Mouse (Mus musculus) heart, postnatal 0 days (tissue): ENCODE measurements around the gene Smyd3. TPM values are rescaled to one million over a fixed set of nuclear protein-coding genes. Genes with fewer than 3 reads are reported as not detected.
A peak's percentile ranks its signal among the peaks of the same experiment; 100 is the strongest.

Experiments used
- ATAC-seq: fragments of 200-750 bp; cut with Nextera tagmentation; 2 replicates; pipeline ENCODE4 v1.8.0; 2017; ENCODE audit warnings: low read depth, moderate number of reproducible peaks, moderate library complexity; ENCODE audit not compliant: insufficient read depth
- DNase-seq: peaks from one replicate; pipeline ENCODE4 v3.0.0-alpha.2; 2016; ENCODE audit warnings: low spot score
- H3K27ac ChIP-seq: fragments of 300-500 bp; sonication (generic); 2 replicates; pipeline ENCODE4 v1.5.1; 2014; ENCODE audit warnings: low read depth, mild to moderate bottlenecking
- H3K27me3 ChIP-seq: fragments of 300-500 bp; sonication (generic); 2 replicates; pipeline ENCODE4 v1.6.1; 2014; ENCODE audit warnings: low read length, mixed read lengths; ENCODE audit not compliant: control insufficient read depth, insufficient read depth
- H3K36me3 ChIP-seq: fragments of 300-500 bp; sonication (generic); replicated peaks from 2 replicates; pipeline ENCODE4 v1.6.1; 2014; ENCODE audit warnings: low read length, mixed read lengths; ENCODE audit not compliant: control insufficient read depth, insufficient read depth
- H3K4me1 ChIP-seq: fragments of 300-500 bp; sonication (generic); 2 replicates; pipeline ENCODE4 v1.6.1; 2014; ENCODE audit warnings: antibody characterized with exemption; ENCODE audit not compliant: control insufficient read depth, insufficient read depth
- H3K4me2 ChIP-seq: fragments of 300-500 bp; sonication (generic); 2 replicates; pipeline ENCODE4 v1.6.1; 2014; ENCODE audit warnings: low read depth, mild to moderate bottlenecking, low read length, moderate library complexity
- H3K4me3 ChIP-seq: fragments of 300-500 bp; sonication (generic); 2 replicates; pipeline ENCODE4 v1.5.1; 2014; ENCODE audit warnings: low read depth, low read length
- H3K9ac ChIP-seq: fragments of 300-500 bp; sonication (generic); replicated peaks from 2 replicates; pipeline ENCODE4 v1.6.1; 2014; ENCODE audit warnings: low read depth, low read length, mixed read lengths
- H3K9me3 ChIP-seq: fragments of 300-500 bp; sonication (generic); replicated peaks from 2 replicates; pipeline ENCODE4 v1.6.1; 2016; ENCODE audit warnings: low read length; ENCODE audit not compliant: control insufficient read depth
- CTCF ChIP-seq: IDR thresholded peaks from 2 replicates; pipeline ENCODE4 v1.5.1; 2016; ENCODE audit warnings: antibody characterized with exemption, control low read depth, low read depth
- EP300 ChIP-seq: IDR thresholded peaks from 2 replicates; pipeline ENCODE4 v1.6.1; 2016; ENCODE audit warnings: antibody characterized with exemption, low read depth
- WGBS: fragments of 180-500 bp; shearing (Covaris S2); extraction: QIAGEN DNeasy Blood & Tissue Kit; methylation state at CpG from one replicate; pipeline ENCODE4 v1.1.7; 2014; 5-methylcytosine and 5-hydroxymethylcytosine counted together
- polyA plus RNA-seq: library from polyadenylated mRNA; unstranded; fragments of >200 nt; fragmentation: Nextera tagmentation; extraction: Ambion mirVana; gene quantifications from 2 replicates; pipeline ENCODE4 v1.2.1, GENCODE M21; 2015
- total RNA-seq: library from RNA; depleted of rRNA; stranded (reverse); fragments of >200 nt; gene quantifications from 2 replicates; pipeline ENCODE4 v1.2.3, GENCODE M21; 2014; ENCODE audit warnings: low replicate concordance

Smyd3 gene
- total and polyA plus RNA-seq, 2 experiments from 2014 or later = 7.0 to 11.6 TPM

GRCm38 (mm10) chr1:179281401-179282121 lies 236.3 kb downstream of the Smyd3 start:
- Histone ChIP-seq H3K4me2 (peak overlapping the region; percentile 35; the same call in 1 of the 2 replicates), H3K4me1 (peaks cover 12% of the 10 kb centered on the region), H3K27ac (peak overlapping the region; percentile 77), H3K9ac (no peak overlapping the region), H3K27me3 (no peaks in the 10 kb centered on the region), H3K4me3 (no peak overlapping the region), H3K36me3 (no peaks in the 10 kb centered on the region), H3K9me3 (no peaks in the 10 kb centered on the region)
- TF ChIP-seq CTCF = no peak
- no peak for TF ChIP-seq EP300
- WGBS = 31% methylated on average over 13 of the region's 13 CpGs
- DNase-seq (peak; percentile 87), ATAC-seq (peak; percentile 82)

- Histone ChIP-seq H3K27me3 (no peaks in the 10 kb centered on the region), H3K36me3 (no peaks in the 10 kb centered on the region), H3K27ac (no peak overlapping the region), H3K4me1 (peaks cover 12% of the 10 kb centered on the region), H3K4me2 (no peak overlapping the region), H3K9me3 (no peaks in the 10 kb centered on the region), H3K4me3 (no peak overlapping the region), H3K9ac (no peak overlapping the region)
- DNase-seq (no peak), ATAC-seq (no peak)
- WGBS = 100% methylated on average over 4 of the region's 4 CpGs
- TF ChIP-seq CTCF (no peak), EP300 (no peak)
Observed at GRCm38 (mm10) chr1:179279116-179279515, 238.7 kb downstream of the Smyd3 start.

GRCm38 (mm10) chr1:179277346-179277745 lies 240.5 kb downstream of the Smyd3 start:
- no peaks in the 10 kb centered on the region for H3K9me3 ChIP-seq
- no peaks in the 10 kb centered on the region for H3K36me3 ChIP-seq
- 94% methylated on average over 9 of the region's 9 CpGs for WGBS
- H3K4me2 ChIP-seq = no peak overlapping the region
- peaks cover 4% of the 10 kb centered on the region for H3K4me1 ChIP-seq
- H3K27ac ChIP-seq = no peak overlapping the region
- TF ChIP-seq EP300 (no peak), CTCF (no peak)
- H3K4me3 ChIP-seq = no peak overlapping the region
- no peaks in the 10 kb centered on the region for H3K27me3 ChIP-seq
- no peak for ATAC-seq
- H3K9ac ChIP-seq = no peak overlapping the region
- no peak for DNase-seq

- Histone ChIP-seq H3K9me3 (no peaks in the 10 kb centered on the region), H3K4me3 (no peak overlapping the region), H3K9ac (no peak overlapping the region), H3K27ac (no peak overlapping the region), H3K36me3 (no peaks in the 10 kb centered on the region), H3K27me3 (no peaks in the 10 kb centered on the region), H3K4me2 (no peak overlapping the region), H3K4me1 (no peaks in the 10 kb centered on the region)
- TF ChIP-seq EP300 (no peak), CTCF (no peak)
- DNase-seq = no peak
- ATAC-seq = no peak
- 100% methylated on average over 1 of the region's 1 CpGs for WGBS
Observed at GRCm38 (mm10) chr1:179276866-179277265, 241.0 kb downstream of the Smyd3 start.

- Histone ChIP-seq H3K4me1 (no peaks in the 10 kb centered on the region), H3K27ac (no peak overlapping the region), H3K27me3 (no peaks in the 10 kb centered on the region), H3K9ac (no peak overlapping the region), H3K4me2 (no peak overlapping the region), H3K36me3 (0 out of 2 replicates have a peak, but pooled peaks cover 6% of the 10 kb centered on the region), H3K9me3 (peaks cover 16% of the 10 kb centered on the region), H3K4me3 (no peak overlapping the region)
- DNase-seq = no peak
- WGBS = 73% methylated on average over 4 of the region's 4 CpGs
- TF ChIP-seq CTCF = no peak
- no peak for TF ChIP-seq EP300
- no peak for ATAC-seq
Observed at GRCm38 (mm10) chr1:179272926-179273325, 244.9 kb downstream of the Smyd3 start.

- TF ChIP-seq EP300 = no peak
- TF ChIP-seq CTCF = no peak
- H3K36me3 ChIP-seq = 0 out of 2 replicates have a peak, but pooled peaks cover 6% of the 10 kb centered on the region
- H3K9ac ChIP-seq = no peak overlapping the region
- DNase-seq (no peak), ATAC-seq (no peak)
- no peak overlapping the region for H3K4me2 ChIP-seq
- no peak overlapping the region for H3K27ac ChIP-seq
- H3K4me1 ChIP-seq = no peaks in the 10 kb centered on the region
- no peak overlapping the region for H3K4me3 ChIP-seq
- H3K9me3 ChIP-seq = peaks cover 16% of the 10 kb centered on the region
- no peaks in the 10 kb centered on the region for H3K27me3 ChIP-seq
Observed at GRCm38 (mm10) chr1:179272351-179272750, 245.5 kb downstream of the Smyd3 start.
